Comparison of ENCODE assay signal across 12 mouse cellular contexts in the genomic region with DNA sequence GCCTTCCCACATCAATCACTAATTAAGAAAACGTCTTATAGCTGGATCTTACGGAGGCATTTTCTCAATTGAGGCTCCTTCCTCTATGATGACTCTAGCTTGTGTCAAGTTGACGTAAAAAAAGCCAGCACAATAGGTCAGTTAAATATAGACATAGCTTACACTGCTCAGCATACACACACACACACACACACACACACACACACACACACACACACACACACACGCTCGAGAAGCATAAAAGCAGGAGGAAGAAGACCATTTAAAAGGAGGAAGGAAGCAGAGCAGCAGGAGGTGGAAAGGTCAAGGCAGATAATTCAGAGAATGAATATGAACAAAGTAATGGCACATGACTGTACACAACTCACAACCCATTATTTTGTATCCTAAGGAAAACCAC.
A peak's percentile ranks its signal among the peaks of the same experiment; 100 is the strongest.
DNase-seq lines count a peak whose midpoint lies in the region; ATAC-seq and TF ChIP-seq lines count a peak whose summit lies in the region.
"Had no signal": no experiment of that assay in that cellular context is flagged by ENCODE, and none has a peak within 500 bp of the region (broad histone marks: within the 10 kb centered on the region; RNA-seq: fewer than 3 reads in every experiment).

No protein-coding gene starts in this region.

- no peaks in the 10 kb centered on the region for H3K36me3 ChIP-seq in kidney, adult 2 months (ENCODE audit: control insufficient read depth, insufficient read depth, low read length)
- no peaks in the 10 kb centered on the region for H3K36me3 ChIP-seq in forebrain, embryonic 11.5 days (ENCODE audit: control insufficient read depth, insufficient read depth, low read length)
- H3K36me3 ChIP-seq in forebrain, embryonic 13.5 days (ENCODE audit: poor library complexity, severe bottlenecking): no peaks in the 10 kb centered on the region
- H3K36me3 ChIP-seq: limb, embryonic 13.5 days; neural tube, embryonic 15.5 days had no signal

- H3K4me2 ChIP-seq in forebrain, embryonic 11.5 days (ENCODE audit: low read depth, low read length, severe bottlenecking): no peak overlapping the region
- H3K4me2 ChIP-seq in forebrain, embryonic 13.5 days: no peak overlapping the region
- H3K4me2 ChIP-seq: limb, embryonic 13.5 days; neural tube, embryonic 15.5 days had no signal

- H3K27ac ChIP-seq in kidney, adult 2 months (ENCODE audit: insufficient read depth, low read depth, low read length): no peak overlapping the region
- no peak overlapping the region for H3K27ac ChIP-seq in forebrain, embryonic 11.5 days (ENCODE audit: low read depth, low read length)
- H3K27ac ChIP-seq in forebrain, embryonic 13.5 days: no peak overlapping the region
- H3K27ac ChIP-seq: limb, embryonic 13.5 days; neural tube, embryonic 15.5 days had no signal

- 66% methylated on average over 5 of the region's 5 CpGs for WGBS in kidney, adult 2 months
- 75% methylated on average over 5 of the region's 5 CpGs for WGBS in forebrain, embryonic 11.5 days
- WGBS in forebrain, embryonic 13.5 days: 73% methylated on average over 5 of the region's 5 CpGs

- H3K4me1 ChIP-seq in kidney, adult 2 months (ENCODE audit: control insufficient read depth, insufficient read depth, low read length): no peaks in the 10 kb centered on the region
- no peaks in the 10 kb centered on the region for H3K4me1 ChIP-seq in forebrain, embryonic 11.5 days (replicated peaks; ENCODE audit: control insufficient read depth, insufficient read depth, low read length)
- H3K4me1 ChIP-seq in forebrain, embryonic 13.5 days: no peaks in the 10 kb centered on the region

- no peak for TF ChIP-seq CTCF in kidney, adult 2 months (conservative IDR thresholded peaks at IDR 0.05; ENCODE audit: insufficient read depth, insufficient read length, low read depth, low read length)

- ATAC-seq in granulocyte monocyte progenitor cell, adult 5-6 weeks (replicated peaks; ENCODE audit: poor library complexity, severe bottlenecking): peak; percentile 23; the same call in 1 of the 2 replicates
- ATAC-seq in forebrain, embryonic 11.5 days (replicated peaks; ENCODE audit: low FRiP score): no peak
- no peak for ATAC-seq in forebrain, embryonic 13.5 days
- ATAC-seq: forebrain, postnatal 0 days had no signal

- no peaks in the 10 kb centered on the region for H3K27me3 ChIP-seq in kidney, adult 2 months (replicated peaks; ENCODE audit: control insufficient read depth, insufficient read depth, low read length)
- H3K27me3 ChIP-seq in forebrain, embryonic 11.5 days (ENCODE audit: control insufficient read depth, insufficient read depth, low read length): no peaks in the 10 kb centered on the region
- no peaks in the 10 kb centered on the region for H3K27me3 ChIP-seq in forebrain, embryonic 13.5 days
- H3K27me3 ChIP-seq: limb, embryonic 13.5 days; neural tube, embryonic 15.5 days had no signal

- no peak for TF ChIP-seq POLR2A in kidney, adult 2 months (IDR thresholded peaks at IDR 0.05; ENCODE audit: low read depth, low read length)

- H3K9ac ChIP-seq in forebrain, embryonic 11.5 days (ENCODE audit: low read length): no peak overlapping the region
- H3K9ac ChIP-seq in forebrain, embryonic 13.5 days: no peak overlapping the region
- H3K9ac ChIP-seq: forebrain, postnatal 0 days; limb, embryonic 13.5 days; neural tube, embryonic 15.5 days had no signal

- no peak overlapping the region for H3K4me3 ChIP-seq in kidney, adult 2 months (ENCODE audit: insufficient read depth, low read depth, low read length)
- no peak overlapping the region for H3K4me3 ChIP-seq in forebrain, embryonic 11.5 days (ENCODE audit: low read depth, low read length)
- no peak overlapping the region for H3K4me3 ChIP-seq in forebrain, embryonic 13.5 days
- H3K4me3 ChIP-seq: limb, embryonic 13.5 days; neural tube, embryonic 15.5 days had no signal

- H3K9me3 ChIP-seq in forebrain, embryonic 11.5 days (ENCODE audit: control insufficient read depth, low read length): no peaks in the 10 kb centered on the region
- no peaks in the 10 kb centered on the region for H3K9me3 ChIP-seq in forebrain, embryonic 13.5 days (replicated peaks)
- H3K9me3 ChIP-seq: limb, embryonic 13.5 days; neural tube, embryonic 15.5 days had no signal

- DNase-seq in kidney, adult 2 months: peak; percentile 50
- no peak for DNase-seq in kidney, adult 18-20 months
- peak; percentile 8 for DNase-seq in 416B (ENCODE audit: low read depth)
- DNase-seq in heart, postnatal 4 days: peak; percentile 27
- no peak for DNase-seq in forebrain, embryonic 11.5 days (ENCODE audit: low spot score)
- DNase-seq: cerebellum, adult 18-20 months; forebrain, postnatal 0 days; right cerebral cortex, adult 18-20 months had no signal

Comparison
In these comparisons a context has a peak if more than half of its experiments do, and no peak if none do; other contexts are left out.
1. DNase-seq: peak in kidney, adult 2 months (single experiment), 416B (single experiment) and heart, postnatal 4 days (single experiment); none in kidney, adult 18-20 months (single experiment) and forebrain, embryonic 11.5 days (single experiment).